Mouse (Mus musculus): ENCODE measurements around the gene Rtl9. TPM values are rescaled to one million over a fixed set of nuclear protein-coding genes. Genes with fewer than 3 reads are reported as not detected.
A peak's percentile ranks its signal among the peaks of the same experiment; 100 is the strongest.

The Rtl9 gene
- total RNA-seq (2021) = under 1 TPM; 0.10 to 0.12 TPM
- polyA plus RNA-seq (2012; rRNA removed) = 0.06 and 0.16 TPM in 2 replicates
- long read RNA-seq = 0 reads

GRCm38 (mm10) chrX:143099044-143099754, at the start of gene Rtl9:
Gene Rtl9, plus strand, starts transcription at chrX:143099594.
- DNase-seq = no peak

GRCm38 (mm10) chrX:143051478-143051877, 47.9 kb upstream of the Rtl9 start:
- peak; percentile 31 for DNase-seq

- DNase-seq = no peak
Observed at GRCm38 (mm10) chrX:143051921-143052320, 47.5 kb upstream of the Rtl9 start.

- DNase-seq = peak; percentile 68
Observed at GRCm38 (mm10) chrX:143058829-143059228, 40.6 kb upstream of the Rtl9 start.

- DNase-seq = no peak
Observed at GRCm38 (mm10) chrX:143062641-143063355, 36.6 kb upstream of the Rtl9 start.

- no peak for DNase-seq
Observed at GRCm38 (mm10) chrX:143063780-143064179, 35.6 kb upstream of the Rtl9 start.

GRCm38 (mm10) chrX:143064288-143064687, 35.1 kb upstream of the Rtl9 start:
- DNase-seq = no peak

GRCm38 (mm10) chrX:143066320-143067114, 32.9 kb upstream of the Rtl9 start:
- peak; percentile 82 for DNase-seq

- no peak for DNase-seq
Observed at GRCm38 (mm10) chrX:143067115-143067514, 32.3 kb upstream of the Rtl9 start.

GRCm38 (mm10) chrX:143067576-143067975, 31.8 kb upstream of the Rtl9 start:
- no peak for DNase-seq

- no peak for DNase-seq
Observed at GRCm38 (mm10) chrX:143080458-143081336, 18.7 kb upstream of the Rtl9 start.

- no peak for DNase-seq
Observed at GRCm38 (mm10) chrX:143082732-143083131, 16.7 kb upstream of the Rtl9 start.

- DNase-seq = no peak
Observed at GRCm38 (mm10) chrX:143088225-143088624, 11.2 kb upstream of the Rtl9 start.

- no peak for DNase-seq
Observed at GRCm38 (mm10) chrX:143090904-143091588, 8.3 kb upstream of the Rtl9 start.

GRCm38 (mm10) chrX:143097551-143097950, 1.8 kb upstream of the Rtl9 start:
- DNase-seq = no peak

GRCm38 (mm10) chrX:143103146-143103545, 3.8 kb downstream of the Rtl9 start:
- DNase-seq = no peak

GRCm38 (mm10) chrX:143105866-143106265, 6.5 kb downstream of the Rtl9 start:
- no peak for DNase-seq

GRCm38 (mm10) chrX:143112546-143112945, 13.2 kb downstream of the Rtl9 start:
- DNase-seq = no peak

All from adrenal gland, adult 2 months (tissue).